ENCODE assay signal across 18 mouse cellular contexts in the genomic region with DNA sequence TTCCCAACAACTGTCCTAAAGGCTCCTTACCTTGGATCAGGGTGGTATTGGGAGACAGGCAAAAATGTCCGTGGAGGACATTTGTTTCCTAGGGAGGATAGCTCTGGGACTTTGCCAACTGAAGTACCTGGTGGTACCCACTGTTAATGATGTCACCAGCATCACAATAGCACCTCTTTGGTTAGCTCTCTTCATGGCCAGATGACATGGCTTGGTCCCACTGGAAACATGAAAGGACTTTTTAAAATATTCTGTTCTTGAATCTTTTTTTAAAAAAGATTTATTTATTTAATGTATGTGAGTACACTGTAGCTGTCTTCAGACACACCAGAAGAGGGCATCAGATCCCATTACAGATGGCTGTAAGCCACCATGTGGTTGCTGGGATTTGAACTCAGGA. TPM values are rescaled to one million over a fixed set of nuclear protein-coding genes. Genes with fewer than 3 reads are reported as not detected.
"Had no signal": no experiment of that assay in that cellular context is flagged by ENCODE, and none has a peak within 500 bp of the region (broad histone marks: within the 10 kb centered on the region; RNA-seq: fewer than 3 reads in every experiment).

A gene (minus strand): TSS at position 101 of the 400 bp plus-strand sequence.

RNA-seq across cellular contexts. Expression of the gene that starts here (rescaled TPM):
- polyA plus RNA-seq: cerebellum, adult 2 months; embryonic facial prominence, embryonic 10.5 days; embryonic facial prominence, embryonic 11.5 days; embryonic facial prominence, embryonic 12.5 days; embryonic facial prominence, embryonic 13.5 days; embryonic facial prominence, embryonic 14.5 days; embryonic facial prominence, embryonic 15.5 days; erythroblast, embryonic 14.5 days; forebrain, embryonic 10.5 days; forebrain, embryonic 11.5 days; forebrain, embryonic 12.5 days; forebrain, embryonic 13.5 days; forebrain, embryonic 14.5 days; forebrain, embryonic 15.5 days; forebrain, embryonic 16.5 days; forebrain, postnatal 0 days; frontal cortex, adult 2 months; heart, adult 2 months had no signal
